Mouse (Mus musculus) heart, embryonic 15.5 days (tissue): ENCODE measurements around the gene Polr2f. TPM values are rescaled to one million over a fixed set of nuclear protein-coding genes. Genes with fewer than 3 reads are reported as not detected.

Experiments
- ATAC-seq: fragments of 200-750 bp; cut with Nextera tagmentation; replicated peaks from 2 replicates; pipeline ENCODE4 v1.8.0; 2017; ENCODE audit warnings: low read depth, moderate TSS enrichment; ENCODE audit not compliant: insufficient number of reproducible peaks, insufficient read depth, low FRiP score
- H3K27ac ChIP-seq: fragments of 300-500 bp; sonication (generic); 2 replicates; pipeline ENCODE4 v1.5.1; 2015; ENCODE audit warnings: mild to moderate bottlenecking, inconsistent platforms
- H3K27me3 ChIP-seq: fragments of 300-500 bp; sonication (generic); 2 replicates; pipeline ENCODE4 v1.6.1; 2015; ENCODE audit warnings: inconsistent platforms
- H3K36me3 ChIP-seq: fragments of 300-500 bp; sonication (generic); 2 replicates; pipeline ENCODE4 v1.6.1; 2015; ENCODE audit warnings: mild to moderate bottlenecking, inconsistent platforms
- H3K4me1 ChIP-seq: fragments of 300-500 bp; sonication (generic); replicated peaks from 2 replicates; pipeline ENCODE4 v1.6.1; 2015; ENCODE audit warnings: inconsistent platforms
- H3K4me2 ChIP-seq: fragments of 300-500 bp; sonication (generic); 2 replicates; pipeline ENCODE4 v1.6.1; 2015; ENCODE audit warnings: inconsistent platforms, mild to moderate bottlenecking, moderate library complexity
- H3K4me3 ChIP-seq: fragments of 300-500 bp; sonication (generic); 2 replicates; pipeline ENCODE4 v1.5.1; 2015; ENCODE audit warnings: mild to moderate bottlenecking, inconsistent platforms
- H3K9ac ChIP-seq: fragments of 300-500 bp; sonication (generic); 2 replicates; pipeline ENCODE4 v1.6.1; 2015; ENCODE audit warnings: mild to moderate bottlenecking, inconsistent platforms
- H3K9me3 ChIP-seq: fragments of 300-500 bp; sonication (generic); replicated peaks from 2 replicates; pipeline ENCODE4 v1.6.1; 2016; ENCODE audit warnings: inconsistent platforms
- WGBS: fragments of 180-500 bp; shearing (Covaris S2); methylation state at CpG from one replicate; pipeline ENCODE4 v1.1.7; 2015; ENCODE audit warnings: mixed read lengths; 5-methylcytosine and 5-hydroxymethylcytosine counted together
- polyA plus RNA-seq: library from polyadenylated mRNA; unstranded; fragments of >200 nt; fragmentation: Nextera tagmentation; extraction: Ambion mirVana; gene quantifications from 2 replicates; pipeline ENCODE4 v1.2.1, GENCODE M21; 2015

Polr2f gene
- polyA plus RNA-seq, 1 experiment from 2014 or later, result 240 TPM

GRCm38 (mm10) chr15:79101531-79101930 lies 39.3 kb upstream of the Polr2f start:
- Histone ChIP-seq H3K4me3 (no peak overlapping the region), H3K4me2 (no peak overlapping the region), H3K4me1 (peaks cover 56% of the 10 kb centered on the region), H3K36me3 (no peaks in the 10 kb centered on the region), H3K27me3 (no peaks in the 10 kb centered on the region), H3K9ac (peak overlapping the region; percentile 30; the same call in 1 of the 2 replicates), H3K9me3 (no peaks in the 10 kb centered on the region), H3K27ac (peak overlapping the region; percentile 55; the same call in 1 of the 2 replicates)
- no peak for ATAC-seq

GRCm38 (mm10) chr15:79103264-79103663 lies 37.5 kb upstream of the Polr2f start:
- H3K36me3 ChIP-seq, result no peaks in the 10 kb centered on the region
- H3K27me3 ChIP-seq, result no peaks in the 10 kb centered on the region
- no peaks in the 10 kb centered on the region for H3K9me3 ChIP-seq
- no peak overlapping the region for H3K4me3 ChIP-seq
- no peak overlapping the region for H3K4me2 ChIP-seq
- no peak for ATAC-seq
- H3K4me1 ChIP-seq, result peaks cover 44% of the 10 kb centered on the region
- no peak overlapping the region for H3K9ac ChIP-seq
- no peak overlapping the region for H3K27ac ChIP-seq
- 71% methylated on average over 10 of the region's 10 CpGs for WGBS

- no peak overlapping the region for H3K4me2 ChIP-seq
- no peaks in the 10 kb centered on the region for H3K27me3 ChIP-seq
- peaks cover 32% of the 10 kb centered on the region for H3K4me1 ChIP-seq
- WGBS, result 38% methylated on average over 2 of the region's 2 CpGs
- H3K9ac ChIP-seq, result no peak overlapping the region
- no peak for ATAC-seq
- no peaks in the 10 kb centered on the region for H3K36me3 ChIP-seq
- H3K4me3 ChIP-seq, result no peak overlapping the region
- no peaks in the 10 kb centered on the region for H3K9me3 ChIP-seq
- H3K27ac ChIP-seq, result no peak overlapping the region
Measured at GRCm38 (mm10) chr15:79105804-79106203, 35.0 kb upstream of the Polr2f start.

- WGBS, result 23% methylated on average over 7 of the region's 7 CpGs
- no peak for ATAC-seq
Measured at GRCm38 (mm10) chr15:79107966-79108365, 32.8 kb upstream of the Polr2f start.

GRCm38 (mm10) chr15:79108421-79109320 lies 32.1 kb upstream of the Polr2f start, which contains the start of gene Micall1:
Micall1 (plus strand) TSS chr15:79108898.
- WGBS, result under 1% methylated on average over 78 of the region's 85 CpGs
- Histone ChIP-seq H3K36me3 (peaks cover 5% of the 10 kb centered on the region; the same call in 1 of the 2 replicates), H3K4me3 (peak within 1 kb of the TSS; percentile 90), H3K4me1 (peaks cover 36% of the 10 kb centered on the region), H3K9me3 (no peaks in the 10 kb centered on the region), H3K9ac (peak within 1 kb of the TSS; percentile 99), H3K4me2 (peak within 1 kb of the TSS; percentile 81), H3K27ac (peak within 1 kb of the TSS; percentile 98), H3K27me3 (no peaks in the 10 kb centered on the region)
- ATAC-seq, result peak; percentile 76

More at GRCm38 (mm10) chr15:79107966-79108365, 32.8 kb upstream of the Polr2f start:
- H3K4me3 ChIP-seq, result peak overlapping the region; percentile 90; the same call in 1 of the 2 replicates
- H3K9me3 ChIP-seq, result no peaks in the 10 kb centered on the region
- H3K9ac ChIP-seq, result peak overlapping the region; percentile 99
- H3K4me2 ChIP-seq, result peak overlapping the region; percentile 81
- no peaks in the 10 kb centered on the region for H3K27me3 ChIP-seq
- peaks cover 3% of the 10 kb centered on the region; the same call in 1 of the 2 replicates for H3K36me3 ChIP-seq
- H3K27ac ChIP-seq, result peak overlapping the region; percentile 98
- H3K4me1 ChIP-seq, result peaks cover 35% of the 10 kb centered on the region

GRCm38 (mm10) chr15:79109321-79109934 lies 31.4 kb upstream of the Polr2f start:
- Histone ChIP-seq H3K4me3 (peak overlapping the region; percentile 90), H3K9ac (peak overlapping the region; percentile 99), H3K27ac (peak overlapping the region; percentile 98), H3K9me3 (no peaks in the 10 kb centered on the region), H3K4me2 (peak overlapping the region; percentile 81), H3K27me3 (no peaks in the 10 kb centered on the region), H3K36me3 (peaks cover 5% of the 10 kb centered on the region; the same call in 1 of the 2 replicates), H3K4me1 (peaks cover 36% of the 10 kb centered on the region)
- peak; percentile 25 for ATAC-seq
- WGBS, result under 1% methylated on average over 46 of the region's 46 CpGs

GRCm38 (mm10) chr15:79110031-79110430 lies 30.8 kb upstream of the Polr2f start:
- WGBS, result 12% methylated on average over 9 of the region's 9 CpGs
- ATAC-seq, result no peak
- Histone ChIP-seq H3K9me3 (no peaks in the 10 kb centered on the region), H3K9ac (peak overlapping the region; percentile 99), H3K27me3 (no peaks in the 10 kb centered on the region), H3K4me3 (peak overlapping the region; percentile 90), H3K27ac (peak overlapping the region; percentile 98), H3K36me3 (peaks cover 11% of the 10 kb centered on the region; the same call in 1 of the 2 replicates), H3K4me1 (peaks cover 36% of the 10 kb centered on the region), H3K4me2 (peak overlapping the region; percentile 81)

GRCm38 (mm10) chr15:79110528-79110927 lies 30.3 kb upstream of the Polr2f start:
- H3K9ac ChIP-seq, result peak overlapping the region; percentile 99
- peaks cover 36% of the 10 kb centered on the region for H3K4me1 ChIP-seq
- H3K27me3 ChIP-seq, result no peaks in the 10 kb centered on the region
- H3K9me3 ChIP-seq, result no peaks in the 10 kb centered on the region
- peaks cover 16% of the 10 kb centered on the region for H3K36me3 ChIP-seq
- 46% methylated on average over 2 of the region's 2 CpGs for WGBS
- peak overlapping the region; percentile 81 for H3K4me2 ChIP-seq
- ATAC-seq, result no peak
- H3K4me3 ChIP-seq, result peak overlapping the region; percentile 90
- peak overlapping the region; percentile 98 for H3K27ac ChIP-seq

GRCm38 (mm10) chr15:79111774-79112173 lies 29.0 kb upstream of the Polr2f start:
- 16% methylated on average over 4 of the region's 4 CpGs for WGBS
- H3K4me1 ChIP-seq, result peaks cover 36% of the 10 kb centered on the region
- peak overlapping the region; percentile 98 for H3K27ac ChIP-seq
- peak overlapping the region; percentile 81 for H3K4me2 ChIP-seq
- no peaks in the 10 kb centered on the region for H3K27me3 ChIP-seq
- peak overlapping the region; percentile 90 for H3K4me3 ChIP-seq
- no peaks in the 10 kb centered on the region for H3K9me3 ChIP-seq
- H3K9ac ChIP-seq, result peak overlapping the region; percentile 99; the same call in 1 of the 2 replicates
- H3K36me3 ChIP-seq, result peaks cover 27% of the 10 kb centered on the region
- ATAC-seq, result peak; percentile 33

GRCm38 (mm10) chr15:79115276-79115675 lies 25.5 kb upstream of the Polr2f start:
- Histone ChIP-seq H3K4me1 (peaks cover 24% of the 10 kb centered on the region), H3K4me2 (no peak overlapping the region), H3K36me3 (peaks cover 59% of the 10 kb centered on the region), H3K27me3 (no peaks in the 10 kb centered on the region), H3K4me3 (no peak overlapping the region), H3K9me3 (no peaks in the 10 kb centered on the region), H3K9ac (no peak overlapping the region), H3K27ac (no peak overlapping the region)
- WGBS, result 43% methylated on average over 5 of the region's 5 CpGs
- no peak for ATAC-seq

- no peaks in the 10 kb centered on the region for H3K9me3 ChIP-seq
- peaks cover 21% of the 10 kb centered on the region for H3K4me1 ChIP-seq
- no peak overlapping the region for H3K4me3 ChIP-seq
- WGBS, result 77% methylated on average over 9 of the region's 9 CpGs
- no peak for ATAC-seq
- H3K36me3 ChIP-seq, result peaks cover 83% of the 10 kb centered on the region
- H3K9ac ChIP-seq, result no peak overlapping the region
- H3K27me3 ChIP-seq, result no peaks in the 10 kb centered on the region
- H3K27ac ChIP-seq, result no peak overlapping the region
- H3K4me2 ChIP-seq, result no peak overlapping the region
Measured at GRCm38 (mm10) chr15:79119491-79119890, 21.3 kb upstream of the Polr2f start.
